Mouse (Mus musculus) megakaryocyte progenitor cell, adult 5-6 weeks (primary cell): ENCODE measurements at regions not wholly inside any gene's neighbourhood (a gene's known extent, or its start where the extent isn't known, plus 50 kb on each side); places are given as distances from the start of the nearest gene placed in this dataset.

Experiments used
- ATAC-seq: replicated peaks from 2 replicates; pipeline ENCODE4 v1.8.0; 2016; ENCODE audit warnings: mild to moderate bottlenecking, moderate TSS enrichment, inconsistent platforms; ENCODE audit not compliant: poor library complexity

GRCm38 (mm10) chr2:101172806-101173205 lies 451.7 kb upstream of the Rag2 start:
- no peak for ATAC-seq

- ATAC-seq = peak; percentile 85
These were observed 449.4 kb upstream of the Rag2 start for GRCm38 (mm10) chr2:101175124-101175523.

GRCm38 (mm10) chr2:101206637-101207036 lies 417.9 kb upstream of the Rag2 start:
- no peak for ATAC-seq

GRCm38 (mm10) chr2:101209136-101209535 lies 415.4 kb upstream of the Rag2 start:
- no peak for ATAC-seq

- ATAC-seq = no peak
These were observed 403.8 kb upstream of the Rag2 start for GRCm38 (mm10) chr2:101220759-101221158.

- no peak for ATAC-seq
These were observed 381.5 kb upstream of the Rag2 start for GRCm38 (mm10) chr2:101242983-101243382.

GRCm38 (mm10) chr2:101247133-101247532 lies 377.4 kb upstream of the Rag2 start:
- ATAC-seq = no peak

- ATAC-seq = no peak
These were observed 372.3 kb upstream of the Rag2 start for GRCm38 (mm10) chr2:101252228-101252627.

GRCm38 (mm10) chr2:101256464-101256863 lies 368.1 kb upstream of the Rag2 start:
- ATAC-seq = no peak

GRCm38 (mm10) chr2:101263934-101264333 lies 360.6 kb upstream of the Rag2 start:
- ATAC-seq = no peak

- no peak for ATAC-seq
These were observed 357.7 kb upstream of the Rag2 start for GRCm38 (mm10) chr2:101266685-101267374.

- no peak for ATAC-seq
These were observed 350.4 kb upstream of the Rag2 start for GRCm38 (mm10) chr2:101274045-101274664.

GRCm38 (mm10) chr2:101284886-101285285 lies 339.6 kb upstream of the Rag2 start:
- no peak for ATAC-seq

GRCm38 (mm10) chr2:101288119-101288518 lies 336.4 kb upstream of the Rag2 start:
- ATAC-seq = no peak

- ATAC-seq = peak; percentile 63; the same call in 1 of the 2 replicates
These were observed 335.4 kb upstream of the Rag2 start for GRCm38 (mm10) chr2:101289168-101289567.

- ATAC-seq = no peak
These were observed 333.8 kb upstream of the Rag2 start for GRCm38 (mm10) chr2:101290738-101291137.

GRCm38 (mm10) chr2:101295678-101296368 lies 328.7 kb upstream of the Rag2 start:
- ATAC-seq = no peak

- ATAC-seq = no peak
These were observed 328.2 kb upstream of the Rag2 start for GRCm38 (mm10) chr2:101296369-101296682.

- ATAC-seq = no peak
These were observed 327.7 kb upstream of the Rag2 start for GRCm38 (mm10) chr2:101296778-101297177.

- ATAC-seq = no peak
These were observed 325.4 kb upstream of the Rag2 start for GRCm38 (mm10) chr2:101299126-101299525.

GRCm38 (mm10) chr2:101300106-101300505 lies 324.4 kb upstream of the Rag2 start:
- ATAC-seq = no peak

- ATAC-seq = no peak
These were observed 303.1 kb upstream of the Rag2 start for GRCm38 (mm10) chr2:101321286-101321914.
